Mouse (Mus musculus) lung, adult 2 months (tissue): ENCODE results near the gene Hacd2. TPM values are rescaled to one million over a fixed set of nuclear protein-coding genes. Genes with fewer than 3 reads are reported as not detected.

Experiments
- DNase-seq: peaks from one replicate; pipeline ENCODE4 v3.0.0; 2022
- H3K4me1 ChIP-seq: fragments of 200-500 bp; 2 replicates; pipeline ENCODE4 v1.6.1; 2011; ENCODE audit warnings: low read length; ENCODE audit not compliant: control insufficient read depth, insufficient read depth
- H3K4me3 ChIP-seq: fragments of 200-500 bp; replicated peaks from 2 replicates; pipeline ENCODE3; 2011; ENCODE audit warnings: low read depth, mild to moderate bottlenecking, control low read depth, low read length; ENCODE audit errors: extremely low read depth
- CTCF ChIP-seq: fragments of 200-500 bp; IDR thresholded peaks from 2 replicates; pipeline ENCODE4 v1.5.1; 2011; ENCODE audit warnings: mild to moderate bottlenecking, low read length, control low read depth; ENCODE audit not compliant: insufficient read depth
- POLR2A ChIP-seq: fragments of 200-500 bp; IDR thresholded peaks from 2 replicates; pipeline ENCODE4 v1.6.1; 2011; ENCODE audit warnings: low read depth, mild to moderate bottlenecking, control low read depth, low read length, borderline replicate concordance; ENCODE audit errors: extremely low read depth
- WGBS: fragments of 180-500 bp; shearing (Covaris S2); methylation state at CpG from one replicate; pipeline ENCODE4 v1.1.7; 2018; 5-methylcytosine and 5-hydroxymethylcytosine counted together
- polyA plus RNA-seq: library from polyadenylated mRNA; depleted of rRNA; stranded (reverse); fragments of >200 nt; gene quantifications from 2 replicates; pipeline ENCODE4 v1.2.3, GENCODE M21; 2012; rRNA removed

Hacd2 gene
- polyA plus RNA-seq: 22.5 and 22.7 TPM in 2 replicates

- WGBS: 1% methylated on average over 89 of the region's 97 CpGs
- DNase-seq: peak; percentile 95
- H3K4me1 ChIP-seq: no peaks in the 10 kb centered on the region
- H3K4me3 ChIP-seq: peak within 1 kb of the TSS; percentile 69
- TF ChIP-seq CTCF (no peak), POLR2A (peak; percentile 48; the same call in 1 of the 2 replicates)
Measured at GRCm38 (mm10) chr16:35022242-35023137, at the start of gene Hacd2. Gene Hacd2, plus strand, starts transcription at chr16:35022428.

- DNase-seq: no peak
- WGBS: 79% methylated on average over 12 of the region's 12 CpGs
- Histone ChIP-seq H3K4me1 (no peaks in the 10 kb centered on the region), H3K4me3 (no peak overlapping the region)
- TF ChIP-seq POLR2A: no peak
- TF ChIP-seq CTCF: no peak
Measured at GRCm38 (mm10) chr16:34972471-34972870, 49.8 kb upstream of the Hacd2 start.

DNA sequence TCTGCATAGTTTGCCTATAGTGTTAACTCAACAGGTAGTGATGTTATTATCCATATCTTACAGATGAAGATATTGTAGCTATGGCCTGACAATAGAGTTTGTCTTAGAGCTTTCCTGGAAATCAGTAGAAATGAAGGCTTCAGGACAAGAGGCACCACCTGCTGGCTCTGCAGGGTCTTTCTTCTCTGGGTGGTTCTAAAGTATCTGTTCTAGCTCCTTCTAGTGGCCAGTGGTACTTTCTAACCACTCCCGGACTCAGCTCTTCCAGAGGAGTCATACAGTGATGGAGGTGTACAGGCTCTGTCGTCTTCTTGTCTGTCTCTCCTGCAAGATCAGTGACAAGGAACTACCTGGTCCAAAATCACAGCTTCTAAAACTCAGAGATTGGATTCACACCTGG lies 46.7 kb upstream of the Hacd2 start:
- Histone ChIP-seq H3K4me1 (no peaks in the 10 kb centered on the region), H3K4me3 (no peak overlapping the region)
- no peak for DNase-seq
- TF ChIP-seq POLR2A (no peak), CTCF (no peak)
- 46% methylated on average over 2 of the region's 2 CpGs for WGBS

DNA sequence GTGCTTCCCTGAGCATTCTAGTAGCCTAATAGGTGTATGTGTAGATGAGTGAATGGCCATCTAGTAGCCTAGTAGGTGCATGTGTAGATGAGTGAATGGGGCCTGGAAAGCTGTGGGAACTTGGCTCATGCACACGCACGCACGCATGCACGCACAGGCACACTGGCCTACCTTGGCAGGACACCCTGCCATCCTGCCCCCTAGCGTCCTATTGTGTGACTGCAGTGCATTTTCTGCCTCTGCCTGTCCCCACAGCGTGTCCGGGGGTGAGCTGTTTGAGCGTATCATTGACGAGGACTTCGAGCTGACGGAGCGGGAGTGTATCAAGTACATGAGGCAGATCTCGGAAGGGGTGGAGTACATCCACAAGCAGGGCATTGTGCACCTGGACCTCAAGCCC lies 45.6 kb upstream of the Hacd2 start:
- DNase-seq: no peak
- TF ChIP-seq CTCF: peak; percentile 67
- TF ChIP-seq POLR2A: no peak
- Histone ChIP-seq H3K4me1 (no peaks in the 10 kb centered on the region), H3K4me3 (no peak overlapping the region)
- WGBS: 71% methylated on average over 13 of the region's 13 CpGs

GRCm38 (mm10) chr16:34978018-34978417 lies 44.2 kb upstream of the Hacd2 start:
- H3K4me3 ChIP-seq: no peak overlapping the region
- no peaks in the 10 kb centered on the region for H3K4me1 ChIP-seq
- TF ChIP-seq POLR2A (no peak), CTCF (no peak)
- 88% methylated on average over 7 of the region's 7 CpGs for WGBS
- DNase-seq: no peak

- H3K4me1 ChIP-seq: no peaks in the 10 kb centered on the region
- WGBS: 71% methylated on average over 7 of the region's 7 CpGs
- no peak for TF ChIP-seq POLR2A
- no peak overlapping the region for H3K4me3 ChIP-seq
- no peak for DNase-seq
Measured at GRCm38 (mm10) chr16:34981009-34981408, 41.2 kb upstream of the Hacd2 start.

GRCm38 (mm10) chr16:34984203-34985030 lies 37.8 kb upstream of the Hacd2 start:
- Histone ChIP-seq H3K4me1 (no peaks in the 10 kb centered on the region), H3K4me3 (no peak overlapping the region)
- no peak for TF ChIP-seq CTCF
- TF ChIP-seq POLR2A: no peak
- WGBS: 54% methylated on average over 11 of the region's 11 CpGs
- no peak for DNase-seq

GRCm38 (mm10) chr16:34985031-34985346 lies 37.2 kb upstream of the Hacd2 start:
- TF ChIP-seq CTCF: no peak
- TF ChIP-seq POLR2A: no peak
- Histone ChIP-seq H3K4me1 (no peaks in the 10 kb centered on the region), H3K4me3 (no peak overlapping the region)
- 76% methylated on average over 2 of the region's 2 CpGs for WGBS
- DNase-seq: no peak

DNA sequence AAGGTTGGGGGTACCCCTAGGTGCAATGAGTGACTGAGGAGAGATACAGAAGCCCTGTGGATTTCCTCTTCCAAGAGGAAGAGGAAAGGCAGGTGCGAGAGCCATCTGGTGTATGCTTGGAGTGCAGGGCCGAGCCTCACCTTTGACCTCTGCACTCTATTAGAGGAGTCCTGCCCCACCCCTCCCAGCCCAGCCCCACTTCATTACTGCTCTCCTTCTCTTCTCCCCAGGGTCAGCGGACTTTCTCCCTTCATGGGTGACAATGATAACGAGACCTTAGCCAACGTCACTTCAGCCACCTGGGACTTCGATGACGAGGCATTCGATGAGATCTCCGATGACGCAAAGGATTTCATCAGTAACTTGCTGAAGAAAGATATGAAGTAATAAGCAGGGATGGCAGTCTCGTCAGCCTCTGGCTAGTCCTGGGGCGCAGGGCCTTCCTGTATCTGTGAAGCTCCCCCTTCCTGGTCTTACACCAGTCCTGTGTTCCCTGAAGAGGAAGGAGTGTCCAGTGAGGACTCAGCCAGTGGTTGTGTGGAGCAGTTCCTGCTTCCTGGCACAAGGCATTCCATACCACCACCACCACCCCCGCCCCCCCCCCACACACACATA lies 35.9 kb upstream of the Hacd2 start:
- TF ChIP-seq CTCF (no peak), POLR2A (no peak)
- H3K4me3 ChIP-seq: no peak overlapping the region
- 88% methylated on average over 13 of the region's 13 CpGs for WGBS

More for the DNA sequence above, 35.9 kb upstream of the Hacd2 start:
- no peaks in the 10 kb centered on the region for H3K4me1 ChIP-seq
- no peak for DNase-seq
